Mouse (Mus musculus) layer of hippocampus, adult 2 months (tissue): Measurements from ENCODE around the gene Pik3cg. TPM values are rescaled to one million over a fixed set of nuclear protein-coding genes. Genes with fewer than 3 reads are reported as not detected.

ENCODE experiments used
- DNase-seq, 2 experiments: peaks; one replicate each; pipeline ENCODE4 v3.0.0; 2022; ENCODE audit warnings: low spot score in 2 of 2
- H3K27ac ChIP-seq: fragments of 200-600 bp; 2 replicates; pipeline ENCODE4 v1.8.1; 2022
- H3K4me3 ChIP-seq: fragments of 200-600 bp; 2 replicates; pipeline ENCODE4 v1.8.1; 2022; ENCODE audit warnings: mild to moderate bottlenecking
- CTCF ChIP-seq: fragments of 200-600 bp; conservative IDR thresholded peaks from 2 replicates; pipeline ENCODE4 v1.8.1; 2022; ENCODE audit warnings: antibody characterized with exemption, mild to moderate bottlenecking, moderate library complexity
- total RNA-seq, 2 experiments: library from RNA; stranded (reverse); gene quantifications; 2 replicates each; pipeline ENCODE4 v1.2.3; 2021

Pik3cg gene
- total RNA-seq, 2 experiments from 2014 or later: 4.2 to 4.8 TPM

DNA sequence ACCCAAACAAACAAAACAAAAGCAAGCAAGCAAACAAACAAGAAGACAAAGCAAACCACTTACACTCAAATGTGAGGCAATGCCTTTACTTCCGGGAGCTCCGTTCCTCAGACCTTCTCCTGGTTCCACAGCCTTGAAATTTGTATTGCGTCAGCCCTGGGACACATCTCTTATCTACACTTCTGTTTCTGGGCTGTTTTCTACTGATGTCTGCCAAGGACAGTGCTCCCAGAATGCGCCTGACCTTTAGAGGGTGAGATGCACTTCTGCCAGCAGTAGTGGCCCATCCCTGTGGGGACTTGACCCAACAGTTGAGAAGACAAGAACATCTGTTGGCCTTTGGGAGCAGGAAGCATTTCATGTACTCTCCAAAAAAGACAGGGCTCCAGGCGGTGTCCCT, 84.9 kb downstream of the Pik3cg start:
- H3K4me3 ChIP-seq: no peak overlapping the region
- no peak overlapping the region for H3K27ac ChIP-seq
- no peak for TF ChIP-seq CTCF
- DNase-seq: no peak

Other genes with a start within 250 kb of the Pik3cg start
- gene Prkar2b, start 147.4 kb downstream of the Pik3cg start, total RNA-seq: 10 to 100 TPM; 29.0 to 33.2 TPM
- 10 to 100 TPM; 30.9 to 33.0 TPM for gene Ccdc71l, start 170.0 kb upstream of the Pik3cg start, total RNA-seq